8 mouse cellular contexts compared by ENCODE assay signal in the genomic region with DNA sequence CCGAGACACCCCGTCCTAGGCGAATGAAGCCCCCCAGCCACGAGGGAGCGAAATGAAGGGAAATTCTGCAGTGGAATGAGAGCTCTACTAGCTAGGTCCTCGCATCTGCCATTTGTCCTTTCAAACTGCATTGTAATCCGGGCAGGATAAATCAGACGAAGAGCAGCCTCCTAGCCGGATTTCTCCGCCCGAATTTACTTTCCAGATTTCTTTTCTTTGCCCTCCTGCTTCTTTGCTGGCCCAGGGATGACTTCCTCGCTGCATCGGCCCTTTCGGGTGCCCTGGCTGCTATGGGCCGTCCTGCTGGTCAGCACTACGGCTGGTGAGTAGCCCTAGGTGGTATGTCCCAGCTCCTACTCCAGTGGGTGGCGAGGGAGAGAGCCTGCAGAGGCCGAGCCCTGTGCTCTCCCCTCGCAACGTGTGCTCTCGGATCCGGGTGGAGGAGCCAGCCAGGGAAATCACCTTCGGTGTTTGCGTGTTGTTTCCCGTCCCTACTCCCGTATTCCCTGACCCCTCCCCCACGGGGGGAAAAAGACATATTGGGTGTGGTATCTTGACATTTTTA. TPM values are rescaled to one million over a fixed set of nuclear protein-coding genes. Genes with fewer than 3 reads are reported as not detected.
DNase-seq lines count a peak whose midpoint lies in the region; ATAC-seq and TF ChIP-seq lines count a peak whose summit lies in the region.

No protein-coding gene starts in this region.

- no peaks in the 10 kb centered on the region for H3K27me3 ChIP-seq in embryonic facial prominence, embryonic 12.5 days
- no peaks in the 10 kb centered on the region for H3K27me3 ChIP-seq in heart, adult 2 months (ENCODE audit: control insufficient read depth, insufficient read depth, low read length)
- H3K27me3 ChIP-seq in limb, embryonic 15.5 days: no peaks in the 10 kb centered on the region
- no peaks in the 10 kb centered on the region for H3K27me3 ChIP-seq in midbrain, embryonic 16.5 days (ENCODE audit: control insufficient read depth, insufficient read depth, low read depth, low read length)

- TF ChIP-seq EP300 in heart, adult 2 months (IDR thresholded peaks at IDR 0.05; ENCODE audit: insufficient read depth, low read depth, low read length): no peak

- H3K4me3 ChIP-seq in embryonic facial prominence, embryonic 12.5 days: peak overlapping the region; percentile 99
- peak overlapping the region; percentile 77 for H3K4me3 ChIP-seq in heart, adult 2 months
- peak overlapping the region; percentile 83 for H3K4me3 ChIP-seq in limb, embryonic 15.5 days
- peak overlapping the region; percentile 98 for H3K4me3 ChIP-seq in midbrain, embryonic 16.5 days (ENCODE audit: low read depth, low read length)

- WGBS in embryonic facial prominence, embryonic 12.5 days: 0% methylated on average over 27 of the region's 27 CpGs
- WGBS in heart, adult 2 months: 1% methylated on average over 27 of the region's 27 CpGs
- under 1% methylated on average over 27 of the region's 27 CpGs for WGBS in limb, embryonic 15.5 days
- WGBS in midbrain, embryonic 16.5 days: under 1% methylated on average over 27 of the region's 27 CpGs

- DNase-seq in CD4-positive, CD25-positive, alpha-beta regulatory T cell, adult 2 months (ENCODE audit: low read depth, low spot score): peak; percentile 43
- DNase-seq in heart, adult 2 months: peak; percentile 69 to 76
- DNase-seq in kidney, adult 9 months: peak; percentile 52
- DNase-seq in spleen, postnatal 36 days (ENCODE audit: low spot score in 2 of 2): peak; percentile 2 to 3

- peak overlapping the region; percentile 99 for H3K27ac ChIP-seq in embryonic facial prominence, embryonic 12.5 days
- H3K27ac ChIP-seq in heart, adult 2 months: peak overlapping the region; percentile 92
- H3K27ac ChIP-seq in limb, embryonic 15.5 days: peak overlapping the region; percentile 99
- peak overlapping the region; percentile 99 for H3K27ac ChIP-seq in midbrain, embryonic 16.5 days (ENCODE audit: low read length)

- TF ChIP-seq POLR2A in heart, adult 2 months (IDR thresholded peaks at IDR 0.05; ENCODE audit: insufficient read depth, low read depth, low read length): peak; percentile 54

- TF ChIP-seq CTCF in heart, adult 2 months (IDR thresholded peaks at IDR 0.05): peak; percentile 33

- H3K36me3 ChIP-seq in embryonic facial prominence, embryonic 12.5 days: 0 out of 2 replicates have a peak, but pooled peaks cover 3% of the 10 kb centered on the region
- H3K36me3 ChIP-seq in heart, adult 2 months (ENCODE audit: control insufficient read depth, insufficient read depth, low read length): peaks cover 9% of the 10 kb centered on the region
- H3K36me3 ChIP-seq in limb, embryonic 15.5 days: 0 out of 2 replicates have a peak, but pooled peaks cover 4% of the 10 kb centered on the region
- no peaks in the 10 kb centered on the region for H3K36me3 ChIP-seq in midbrain, embryonic 16.5 days (ENCODE audit: control insufficient read depth, insufficient read depth, low read length)

- H3K9me3 ChIP-seq in embryonic facial prominence, embryonic 12.5 days: no peaks in the 10 kb centered on the region
- no peaks in the 10 kb centered on the region for H3K9me3 ChIP-seq in limb, embryonic 15.5 days
- H3K9me3 ChIP-seq in midbrain, embryonic 16.5 days (replicated peaks; ENCODE audit: control insufficient read depth, low read length, poor library complexity, severe bottlenecking): no peaks in the 10 kb centered on the region

- intact Hi-C loops in heart, adult 2 months (cut with DNase I): loop anchor here (5.0 kb wide), 3 partner anchors 82 to 333 kb away; a partner anchor contains a TSS

- H3K9ac ChIP-seq in embryonic facial prominence, embryonic 12.5 days: peak overlapping the region; percentile 95
- peak overlapping the region; percentile 84 for H3K9ac ChIP-seq in heart, adult 2 months (ENCODE audit: low read depth, low read length)
- peak overlapping the region; percentile 89 for H3K9ac ChIP-seq in limb, embryonic 15.5 days
- peak overlapping the region; percentile 86 for H3K9ac ChIP-seq in midbrain, embryonic 16.5 days (ENCODE audit: low read depth, low read length)

- peaks cover 7% of the 10 kb centered on the region; the same call in 1 of the 2 replicates for H3K4me1 ChIP-seq in embryonic facial prominence, embryonic 12.5 days
- peaks cover 4% of the 10 kb centered on the region for H3K4me1 ChIP-seq in heart, adult 2 months (ENCODE audit: control insufficient read depth, insufficient read depth, low read length)
- peaks cover 5% of the 10 kb centered on the region; the same call in 1 of the 2 replicates for H3K4me1 ChIP-seq in limb, embryonic 15.5 days
- peaks cover 16% of the 10 kb centered on the region for H3K4me1 ChIP-seq in midbrain, embryonic 16.5 days (ENCODE audit: control insufficient read depth, insufficient read depth, low read length)

- H3K4me2 ChIP-seq in embryonic facial prominence, embryonic 12.5 days (replicated peaks): peak overlapping the region; percentile 62
- peak overlapping the region; percentile 75 for H3K4me2 ChIP-seq in limb, embryonic 15.5 days
- H3K4me2 ChIP-seq in midbrain, embryonic 16.5 days (ENCODE audit: low read length): peak overlapping the region; percentile 63

- peaks cover 4% of the 10 kb centered on the region; the same call in 1 of the 2 replicates for H3K79me2 ChIP-seq in heart, adult 2 months (replicated peaks; ENCODE audit: control insufficient read depth, insufficient read depth, low read length)

- no peak for ATAC-seq in CD4-positive, CD25-positive, alpha-beta regulatory T cell, adult 4 months
- ATAC-seq in embryonic facial prominence, embryonic 12.5 days (ENCODE audit: insufficient number of reproducible peaks, insufficient read depth, low FRiP score, low TSS enrichment): no peak
- no peak for ATAC-seq in limb, embryonic 15.5 days (ENCODE audit: insufficient number of reproducible peaks, low FRiP score, low TSS enrichment, low read depth)
- 0 out of 2 replicates have a peak, but pooled peaks have one; percentile 9 for ATAC-seq in midbrain, embryonic 16.5 days

RNA-seq across cellular contexts. Expression of a gene that starts 1.3 kb away (rescaled TPM):
- polyA plus RNA-seq in CD4-positive, CD25-positive, alpha-beta regulatory T cell, adult 4 months (2017; shearing (Covaris generic)): 1 to 10 TPM; 2.6 to 3.0 TPM
- 10.5 and 11.0 TPM in 2 replicates for polyA plus RNA-seq in embryonic facial prominence, embryonic 12.5 days (2016; fragmentation: Nextera tagmentation; extraction: Ambion mirVana)
- total RNA-seq in heart, adult 2 months (2021): 10 to 100 TPM; 40.4 to 45.4 TPM
- polyA plus RNA-seq in heart, adult 2 months (2012; rRNA removed): 8.2 and 20.4 TPM in 2 replicates
- 8.0 and 10.2 TPM in 2 replicates for polyA plus RNA-seq in limb, embryonic 15.5 days (2015; fragmentation: Nextera tagmentation; extraction: Ambion mirVana)
- 9.4 and 11.1 TPM in 2 replicates for polyA plus RNA-seq in midbrain, embryonic 16.5 days (2015; fragmentation: Nextera tagmentation; extraction: Ambion mirVana)

Comparison
In these comparisons a context has a peak if more than half of its experiments do, and no peak if none do; other contexts are left out.
1. DNase-seq: peak in every context shown above with its lines; median percentile 72 in heart, adult 2 months; 52 in kidney, adult 9 months; 43 in CD4-positive, CD25-positive, alpha-beta regulatory T cell, adult 2 months; 2 in spleen, postnatal 36 days.